Mouse (Mus musculus) CD4-positive naive resting alpha-beta T cell, adult 76 days (primary cell): Measurements from ENCODE around the gene Pkd1. TPM values are rescaled to one million over a fixed set of nuclear protein-coding genes. Genes with fewer than 3 reads are reported as not detected.

ENCODE experiments used
- total RNA-seq: library from RNA; stranded (reverse); gene quantifications from one replicate; pipeline ENCODE4 v1.2.4, GENCODE M21; 2023

The Pkd1 gene
- 86.7 TPM for total RNA-seq

DNA sequence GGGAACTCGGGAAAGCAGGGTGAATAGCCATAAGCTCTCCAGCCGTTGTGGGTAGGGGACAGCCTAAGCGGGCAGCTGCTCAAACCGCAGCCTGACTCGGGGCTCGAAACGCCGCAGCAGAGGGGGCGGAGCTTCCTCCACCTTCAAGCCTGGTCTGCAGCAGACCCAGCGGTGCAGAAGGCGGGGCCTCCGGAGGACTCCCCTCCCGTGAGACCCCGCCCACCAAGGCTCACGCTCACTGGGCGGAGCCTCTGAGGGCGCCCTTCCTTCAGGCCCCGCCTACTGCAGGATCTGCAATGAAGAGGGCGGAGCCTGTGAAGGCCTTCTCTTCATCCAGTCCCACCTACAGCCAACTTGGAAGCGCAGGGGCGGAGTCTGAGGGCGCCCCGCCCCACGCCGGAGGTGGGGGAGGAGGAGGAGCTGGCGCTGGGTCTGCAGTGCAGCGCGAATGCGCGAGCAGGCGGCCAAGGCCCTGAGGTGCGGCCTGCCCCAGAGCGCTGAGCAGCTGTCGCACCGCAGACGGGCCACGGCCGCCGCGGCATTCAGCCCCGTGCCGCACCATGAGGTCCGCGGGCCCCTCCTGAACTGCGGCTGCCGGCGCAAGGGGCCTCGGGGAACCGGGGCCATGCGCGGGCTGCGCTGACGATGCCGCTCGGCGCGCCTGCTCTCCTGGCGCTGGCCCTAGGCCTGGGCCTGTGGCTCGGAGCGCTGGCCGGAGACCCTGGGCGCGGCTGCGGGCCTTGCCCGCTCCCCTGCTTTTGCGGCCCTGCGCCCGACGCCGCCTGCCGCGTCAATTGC, at the start of gene Pkd1:
Pkd1 (plus strand) TSS at position 217 of the 798 bp plus-strand sequence.

DNA sequence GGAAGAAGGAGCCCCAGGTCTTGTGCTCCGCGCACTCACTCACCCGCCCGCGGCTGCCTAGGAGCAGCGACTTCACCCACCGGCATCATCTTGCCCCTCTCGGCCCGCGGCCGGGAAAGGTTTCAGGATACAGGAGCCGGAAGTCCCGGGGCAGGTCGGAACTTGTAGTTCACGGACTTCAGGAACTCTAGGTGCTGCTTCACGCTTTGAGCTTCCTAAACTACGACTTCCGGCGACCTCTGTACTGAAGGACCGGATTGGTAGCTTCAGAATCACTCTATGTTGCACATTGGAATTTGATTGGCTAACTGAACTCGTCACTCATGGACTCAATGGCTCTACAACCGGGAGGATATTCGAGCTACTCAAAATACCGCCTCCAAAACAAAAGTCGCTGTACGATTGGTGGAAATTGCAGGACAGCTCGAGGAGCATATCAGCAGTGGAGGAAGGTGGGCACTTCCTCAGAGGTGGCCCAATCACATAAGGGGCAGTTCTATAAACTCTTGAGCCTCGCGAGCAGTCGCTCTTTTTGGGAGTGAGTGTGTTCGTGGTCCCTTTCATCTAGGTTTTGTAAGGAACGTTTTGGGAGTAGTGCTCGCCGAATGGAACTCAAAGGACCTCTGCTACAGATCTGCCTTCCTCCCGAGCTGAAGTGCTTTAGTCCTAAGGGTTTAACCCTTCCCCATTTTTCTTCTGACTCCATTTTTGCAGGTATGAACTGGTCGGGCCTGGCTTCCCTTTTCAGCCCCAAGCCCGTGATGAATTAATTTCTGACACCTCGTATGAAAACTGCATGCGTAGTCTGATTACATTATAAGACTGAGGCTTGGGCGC, 21.7 kb upstream of the Pkd1 start, which contains the start of gene Traf7:
Traf7 (minus strand) TSS at position 216 of the 837 bp plus-strand sequence.

DNA sequence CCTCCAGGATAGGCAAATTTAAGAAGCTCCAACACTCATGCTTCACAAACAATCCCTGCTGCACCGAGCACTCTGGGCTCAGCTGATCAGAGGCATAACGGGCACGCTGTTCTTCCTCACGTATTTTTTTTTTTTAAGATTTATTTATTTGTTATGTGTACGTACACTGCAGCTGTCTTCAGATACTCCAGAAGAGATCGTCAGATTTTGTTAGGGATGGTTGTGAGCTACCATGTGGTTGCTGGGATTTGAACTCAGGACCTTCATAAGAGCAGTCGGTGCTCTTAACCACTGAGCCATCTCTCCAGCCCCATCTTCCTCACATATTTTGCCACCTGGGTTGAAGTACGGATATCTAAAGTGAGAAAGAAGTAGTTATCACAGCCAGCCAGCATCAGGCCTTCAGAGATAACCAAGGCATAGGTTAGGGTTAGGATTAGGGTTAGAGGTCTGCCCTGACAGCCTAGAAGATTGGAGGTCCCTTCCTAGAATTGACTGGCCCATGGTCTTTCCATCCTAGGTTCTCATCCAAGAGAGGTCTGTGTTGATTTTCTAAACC, 15.4 kb upstream of the Pkd1 start, which contains the start of gene Rab26:
Rab26 (minus strand) TSS at position 51 of the 559 bp plus-strand sequence.

DNA sequence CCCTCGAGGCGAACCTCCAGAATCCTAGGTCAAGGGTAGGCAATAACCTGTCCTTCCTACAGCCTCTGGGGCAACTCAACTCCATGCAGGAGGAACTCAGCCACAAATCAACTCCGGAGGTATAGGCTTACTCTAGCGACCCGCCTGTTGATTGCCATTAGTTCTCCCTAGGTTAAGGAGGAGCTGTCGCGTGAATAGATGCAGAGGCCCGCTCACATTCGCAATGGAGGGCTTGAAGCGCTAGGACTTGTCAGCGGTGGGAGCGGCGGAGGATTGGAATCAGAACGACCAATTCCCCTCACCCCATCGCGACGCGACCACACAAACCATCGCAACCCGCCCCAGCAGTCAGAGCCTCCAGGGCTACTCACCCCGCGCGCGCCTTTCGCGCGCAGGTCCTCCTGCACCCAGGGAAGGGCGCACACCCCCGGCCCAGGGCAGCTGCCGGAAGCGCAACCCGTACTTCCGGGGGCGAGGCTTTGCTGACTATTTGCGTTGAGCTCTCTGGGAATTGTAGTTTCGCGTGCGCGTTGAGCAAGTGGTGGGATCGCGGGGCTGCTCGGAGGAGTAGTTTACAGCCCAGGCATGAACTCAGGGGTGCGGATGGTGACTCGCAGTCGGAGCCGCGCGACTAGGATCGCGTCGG, 82.7 kb downstream of the Pkd1 start, which contains the start of the genes Tsc2 and Nthl1:
Tsc2 (minus strand) TSS at position 464 of the 646 bp plus-strand sequence.
Nthl1 (plus strand) TSS at position 514 of the 646 bp plus-strand sequence.

Other genes starting within 250 kb of the Pkd1 start
- gene Abca17, start 198.8 kb upstream of the Pkd1 start, total RNA-seq: 0.23 TPM
- 42.6 TPM for gene Abca3, start 197.9 kb upstream of the Pkd1 start, total RNA-seq
- gene Rnps1, start 135.3 kb upstream of the Pkd1 start, total RNA-seq: 191 TPM
- 13.7 TPM for gene Eci1, start 123.2 kb upstream of the Pkd1 start, total RNA-seq
- 3.6 TPM for gene Dnase1l2, start 106.7 kb upstream of the Pkd1 start, total RNA-seq
- gene E4f1, start 79.5 kb upstream of the Pkd1 start, total RNA-seq: 68.1 TPM
- gene Pgp, start 79.4 kb upstream of the Pkd1 start, total RNA-seq: 10.9 TPM
- 0.59 TPM for gene Bricd5, start 76.0 kb upstream of the Pkd1 start, total RNA-seq
- 12.4 TPM for gene Mlst8, start 70.8 kb upstream of the Pkd1 start, total RNA-seq
- not detected for gene Caskin1, start 61.2 kb upstream of the Pkd1 start, total RNA-seq
- 189 TPM for gene Traf7, start 21.9 kb upstream of the Pkd1 start, total RNA-seq
- 1.8 TPM for gene Rab26, start 15.6 kb upstream of the Pkd1 start, total RNA-seq
- 56.1 TPM for gene Tsc2, start 82.8 kb downstream of the Pkd1 start, total RNA-seq
- gene Nthl1, start 82.8 kb downstream of the Pkd1 start, total RNA-seq: 2.0 TPM
- gene Slc9a3r2, start 100.5 kb downstream of the Pkd1 start, total RNA-seq: 0.73 TPM
- gene Npw, start 108.6 kb downstream of the Pkd1 start, total RNA-seq: not detected
- gene Zfp598, start 119.9 kb downstream of the Pkd1 start, total RNA-seq: 63.8 TPM
- not detected for gene Syngr3, start 140.1 kb downstream of the Pkd1 start, total RNA-seq
- gene Gfer, start 146.3 kb downstream of the Pkd1 start, total RNA-seq: 14.5 TPM
- 2.7 TPM for gene Noxo1, start 146.4 kb downstream of the Pkd1 start, total RNA-seq
- 29.7 TPM for gene Tbl3, start 157.8 kb downstream of the Pkd1 start, total RNA-seq
- gene Rnf151, start 168.2 kb downstream of the Pkd1 start, total RNA-seq: not detected
- 1,468 TPM for gene Rps2, start 168.3 kb downstream of the Pkd1 start, total RNA-seq
- 64.9 TPM for gene Ndufb10, start 174.6 kb downstream of the Pkd1 start, total RNA-seq
- not detected for gene Rpl3l, start 178.0 kb downstream of the Pkd1 start, total RNA-seq
- gene Msrb1, start 186.8 kb downstream of the Pkd1 start, total RNA-seq: 31.3 TPM
- gene Hs3st6, start 203.2 kb downstream of the Pkd1 start, total RNA-seq: not detected